Mouse (Mus musculus): ENCODE measurements around the gene Galnt10. TPM values are rescaled to one million over a fixed set of nuclear protein-coding genes. Genes with fewer than 3 reads are reported as not detected.

Gene Galnt10
- polyA plus RNA-seq, 1 experiment: 7.8 TPM

GRCm38 (mm10) chr11:57827048-57827914 lies 182.0 kb downstream of the Galnt10 start:
- peaks cover 10% of the 10 kb centered on the region; the same call in 1 of the 2 replicates for H3K9me3 ChIP-seq (ENCODE audit: control insufficient read depth, low read length)
- H3K36me3 ChIP-seq (ENCODE audit: control insufficient read depth): no peaks in the 10 kb centered on the region
- TF ChIP-seq TAL1 (IDR thresholded peaks at IDR 0.05; ENCODE audit: low read length): no peak
- TF ChIP-seq GATA1 (IDR thresholded peaks at IDR 0.05; ENCODE audit: low read length): no peak
- H3K4me3 ChIP-seq (replicated peaks): no peak overlapping the region
- H3K4me1 ChIP-seq (ENCODE audit: control insufficient read depth): peaks cover 1% of the 10 kb centered on the region; the same call in 1 of the 2 replicates
- peaks cover 77% of the 10 kb centered on the region for H3K27me3 ChIP-seq (ENCODE audit: control insufficient read depth)

GRCm38 (mm10) chr11:57827915-57828545 lies 182.8 kb downstream of the Galnt10 start:
- no peak for TF ChIP-seq TAL1 (IDR thresholded peaks at IDR 0.05; ENCODE audit: low read length)
- TF ChIP-seq GATA1 (IDR thresholded peaks at IDR 0.05; ENCODE audit: low read length): no peak
- peaks cover 1% of the 10 kb centered on the region; the same call in 1 of the 2 replicates for H3K4me1 ChIP-seq (ENCODE audit: control insufficient read depth)
- H3K27me3 ChIP-seq (ENCODE audit: control insufficient read depth): peaks cover 84% of the 10 kb centered on the region
- H3K36me3 ChIP-seq (ENCODE audit: control insufficient read depth): no peaks in the 10 kb centered on the region
- H3K4me3 ChIP-seq (replicated peaks): no peak overlapping the region
- H3K9me3 ChIP-seq (ENCODE audit: control insufficient read depth, low read length): peaks cover 10% of the 10 kb centered on the region; the same call in 1 of the 2 replicates

GRCm38 (mm10) chr11:57828955-57829870 lies 184.0 kb downstream of the Galnt10 start:
- 0 out of 2 replicates have a peak, but pooled peaks cover 1% of the 10 kb centered on the region for H3K4me1 ChIP-seq (ENCODE audit: control insufficient read depth)
- H3K9me3 ChIP-seq (ENCODE audit: control insufficient read depth, low read length): peaks cover 10% of the 10 kb centered on the region; the same call in 1 of the 2 replicates
- no peaks in the 10 kb centered on the region for H3K36me3 ChIP-seq (ENCODE audit: control insufficient read depth)
- TF ChIP-seq TAL1 (IDR thresholded peaks at IDR 0.05; ENCODE audit: low read length): no peak
- no peak for TF ChIP-seq GATA1 (IDR thresholded peaks at IDR 0.05; ENCODE audit: low read length)
- peaks cover 96% of the 10 kb centered on the region for H3K27me3 ChIP-seq (ENCODE audit: control insufficient read depth)
- H3K4me3 ChIP-seq (replicated peaks): no peak overlapping the region

GRCm38 (mm10) chr11:57829871-57830775 lies 184.9 kb downstream of the Galnt10 start:
- peaks cover 100% of the 10 kb centered on the region for H3K27me3 ChIP-seq (ENCODE audit: control insufficient read depth)
- TF ChIP-seq TAL1 (IDR thresholded peaks at IDR 0.05; ENCODE audit: low read length) (no peak), GATA1 (IDR thresholded peaks at IDR 0.05; ENCODE audit: low read length) (no peak)
- no peaks in the 10 kb centered on the region for H3K36me3 ChIP-seq (ENCODE audit: control insufficient read depth)
- peaks cover 10% of the 10 kb centered on the region; the same call in 1 of the 2 replicates for H3K9me3 ChIP-seq (ENCODE audit: control insufficient read depth, low read length)
- 0 out of 2 replicates have a peak, but pooled peaks cover 1% of the 10 kb centered on the region for H3K4me1 ChIP-seq (ENCODE audit: control insufficient read depth)
- H3K4me3 ChIP-seq (replicated peaks): no peak overlapping the region

GRCm38 (mm10) chr11:57831281-57831781 lies 186.1 kb downstream of the Galnt10 start:
- TF ChIP-seq GATA1 (IDR thresholded peaks at IDR 0.05; ENCODE audit: low read length) (no peak), TAL1 (IDR thresholded peaks at IDR 0.05; ENCODE audit: low read length) (no peak)
- H3K4me3 ChIP-seq (replicated peaks): no peak overlapping the region
- H3K36me3 ChIP-seq (ENCODE audit: control insufficient read depth): no peaks in the 10 kb centered on the region
- H3K27me3 ChIP-seq (ENCODE audit: control insufficient read depth): peaks cover 100% of the 10 kb centered on the region
- 0 out of 2 replicates have a peak, but pooled peaks cover 1% of the 10 kb centered on the region for H3K4me1 ChIP-seq (ENCODE audit: control insufficient read depth)
- peaks cover 10% of the 10 kb centered on the region; the same call in 1 of the 2 replicates for H3K9me3 ChIP-seq (ENCODE audit: control insufficient read depth, low read length)

- no peak overlapping the region for H3K4me3 ChIP-seq (replicated peaks)
- H3K36me3 ChIP-seq (ENCODE audit: control insufficient read depth): no peaks in the 10 kb centered on the region
- 0 out of 2 replicates have a peak, but pooled peaks cover 1% of the 10 kb centered on the region for H3K4me1 ChIP-seq (ENCODE audit: control insufficient read depth)
- TF ChIP-seq TAL1 (IDR thresholded peaks at IDR 0.05; ENCODE audit: low read length): no peak
- TF ChIP-seq GATA1 (IDR thresholded peaks at IDR 0.05; ENCODE audit: low read length): no peak
- H3K27me3 ChIP-seq (ENCODE audit: control insufficient read depth): peaks cover 100% of the 10 kb centered on the region
- H3K9me3 ChIP-seq (ENCODE audit: control insufficient read depth, low read length): peaks cover 10% of the 10 kb centered on the region; the same call in 1 of the 2 replicates
Observed at GRCm38 (mm10) chr11:57831861-57832260, 186.6 kb downstream of the Galnt10 start.

GRCm38 (mm10) chr11:57832552-57833201 lies 187.4 kb downstream of the Galnt10 start, which contains the start of gene Hand1:
Hand1 (minus strand) TSS chr11:57832818.
- 0 out of 2 replicates have a peak, but pooled peaks cover under 1% of the 10 kb centered on the region for H3K4me1 ChIP-seq (ENCODE audit: control insufficient read depth)
- H3K36me3 ChIP-seq (ENCODE audit: control insufficient read depth): no peaks in the 10 kb centered on the region
- no peak within 1 kb of the TSS for H3K4me3 ChIP-seq (replicated peaks)
- TF ChIP-seq GATA1 (IDR thresholded peaks at IDR 0.05; ENCODE audit: low read length) (no peak), TAL1 (IDR thresholded peaks at IDR 0.05; ENCODE audit: low read length) (no peak)
- peaks cover 9% of the 10 kb centered on the region; the same call in 1 of the 2 replicates for H3K9me3 ChIP-seq (ENCODE audit: control insufficient read depth, low read length)
- H3K27me3 ChIP-seq (ENCODE audit: control insufficient read depth): peaks cover 100% of the 10 kb centered on the region

All from erythroblast, embryonic 14.5 days (primary cell).